Mouse (Mus musculus) ES-Bruce4 (cell line): ENCODE data around the gene Rln3. TPM values are rescaled to one million over a fixed set of nuclear protein-coding genes. Genes with fewer than 3 reads are reported as not detected.

ENCODE experiments used
- H3K27ac ChIP-seq: 2 replicates; pipeline ENCODE4 v1.5.1; 2012; ENCODE audit warnings: low read length, inconsistent platforms; ENCODE audit not compliant: insufficient read depth
- H3K27me3 ChIP-seq: 2 replicates; pipeline ENCODE4 v1.6.1; 2012; ENCODE audit warnings: mild to moderate bottlenecking, low read length, inconsistent platforms; ENCODE audit not compliant: control insufficient read depth, poor library complexity, insufficient read depth, severe bottlenecking
- H3K36me3 ChIP-seq: 2 replicates; pipeline ENCODE4 v1.6.1; 2012; ENCODE audit warnings: inconsistent platforms, mild to moderate bottlenecking, low read length, moderate library complexity; ENCODE audit not compliant: control insufficient read depth, poor library complexity, insufficient read depth, severe bottlenecking
- H3K4me1 ChIP-seq: one replicate; pipeline ENCODE4 v1.8.1; 2011; ENCODE audit warnings: low read length; ENCODE audit not compliant: control insufficient read depth, insufficient read depth
- H3K4me3 ChIP-seq: 2 replicates; pipeline ENCODE4 v1.5.1; 2011; ENCODE audit warnings: low read depth, mild to moderate bottlenecking, low read length
- H3K9ac ChIP-seq: 2 replicates; pipeline ENCODE4 v1.6.1; 2012; ENCODE audit warnings: low read depth, mild to moderate bottlenecking, inconsistent platforms; ENCODE audit not compliant: poor library complexity, severe bottlenecking
- H3K9me3 ChIP-seq: replicated peaks from 2 replicates; pipeline ENCODE4 v1.6.1; 2012; ENCODE audit warnings: mild to moderate bottlenecking, low read length, inconsistent platforms; ENCODE audit not compliant: control insufficient read depth, poor library complexity, insufficient read depth, severe bottlenecking
- CTCF ChIP-seq: IDR thresholded peaks from one replicate; pipeline ENCODE4 v1.8.1; 2011; ENCODE audit warnings: low read depth, low read length
- EP300 ChIP-seq: IDR thresholded peaks from 2 replicates; pipeline ENCODE4 v1.6.1; 2011; ENCODE audit warnings: low read depth, low read length; ENCODE audit not compliant: insufficient read depth
- POLR2A ChIP-seq: IDR thresholded peaks from one replicate; pipeline ENCODE4 v1.8.1; 2011; ENCODE audit warnings: low read length; ENCODE audit not compliant: insufficient read depth
- polyA plus RNA-seq: library from polyadenylated mRNA; stranded (reverse); fragments of >200 nt; gene quantifications from 2 replicates; pipeline ENCODE4 v1.2.4, GENCODE M21; 2011; ENCODE audit warnings: low read depth; ENCODE audit not compliant: missing spikeins, insufficient read depth, insufficient read length

Gene Rln3
- polyA plus RNA-seq, 1 experiment: 1.9 TPM

GRCm38 (mm10) chr8:84023631-84024030 is 21.2 kb downstream of the Rln3 start:
- peak overlapping the region; percentile 55 for H3K27ac ChIP-seq
- TF ChIP-seq EP300: no peak
- TF ChIP-seq POLR2A: no peak
- no peak for TF ChIP-seq CTCF
- peaks cover 9% of the 10 kb centered on the region for H3K36me3 ChIP-seq
- H3K27me3 ChIP-seq: no peaks in the 10 kb centered on the region
- H3K9ac ChIP-seq: no peak overlapping the region
- peaks cover 15% of the 10 kb centered on the region for H3K4me1 ChIP-seq
- H3K4me3 ChIP-seq: no peak overlapping the region
- no peaks in the 10 kb centered on the region; the same call in 1 of the 2 replicates for H3K9me3 ChIP-seq

GRCm38 (mm10) chr8:84023085-84023484 is 21.7 kb downstream of the Rln3 start:
- Histone ChIP-seq H3K36me3 (peaks cover 4% of the 10 kb centered on the region), H3K4me1 (peaks cover 15% of the 10 kb centered on the region), H3K27me3 (no peaks in the 10 kb centered on the region), H3K9me3 (no peaks in the 10 kb centered on the region), H3K9ac (no peak overlapping the region), H3K27ac (peak overlapping the region; percentile 55), H3K4me3 (no peak overlapping the region)
- TF ChIP-seq EP300 (peak; percentile 72; the same call in 1 of the 2 replicates), POLR2A (no peak)

GRCm38 (mm10) chr8:84021569-84021968 is 23.2 kb downstream of the Rln3 start:
- Histone ChIP-seq H3K9ac (peak overlapping the region; percentile 58), H3K9me3 (no peaks in the 10 kb centered on the region), H3K36me3 (no peaks in the 10 kb centered on the region), H3K4me3 (peak overlapping the region; percentile 38), H3K4me1 (peaks cover 15% of the 10 kb centered on the region), H3K27ac (peak overlapping the region; percentile 55), H3K27me3 (no peaks in the 10 kb centered on the region)
- TF ChIP-seq CTCF (no peak), EP300 (peak; percentile 65; the same call in 1 of the 2 replicates)

GRCm38 (mm10) chr8:84021096-84021495 is 23.7 kb downstream of the Rln3 start, which contains the start of gene Palm3:
TSS of gene Palm3 (plus strand) at chr8:84021471.
- H3K27me3 ChIP-seq: no peaks in the 10 kb centered on the region
- no peak for TF ChIP-seq EP300
- no peak for TF ChIP-seq CTCF
- no peak for TF ChIP-seq POLR2A
- peak within 1 kb of the TSS; percentile 58 for H3K9ac ChIP-seq
- no peaks in the 10 kb centered on the region for H3K9me3 ChIP-seq
- peaks cover 15% of the 10 kb centered on the region for H3K4me1 ChIP-seq
- peak within 1 kb of the TSS; percentile 55 for H3K27ac ChIP-seq
- peak within 1 kb of the TSS; percentile 38 for H3K4me3 ChIP-seq
- no peaks in the 10 kb centered on the region for H3K36me3 ChIP-seq

- Histone ChIP-seq H3K9me3 (no peaks in the 10 kb centered on the region; the same call in 1 of the 2 replicates), H3K27ac (no peak overlapping the region), H3K4me1 (peaks cover 13% of the 10 kb centered on the region), H3K27me3 (no peaks in the 10 kb centered on the region), H3K9ac (no peak overlapping the region), H3K4me3 (no peak overlapping the region), H3K36me3 (no peaks in the 10 kb centered on the region)
- no peak for TF ChIP-seq POLR2A
- no peak for TF ChIP-seq EP300
- TF ChIP-seq CTCF: no peak
Measured at GRCm38 (mm10) chr8:84019738-84020137, 25.1 kb downstream of the Rln3 start.

- no peak overlapping the region for H3K4me3 ChIP-seq
- peaks cover 3% of the 10 kb centered on the region for H3K4me1 ChIP-seq
- TF ChIP-seq CTCF: peak; percentile 51
- TF ChIP-seq POLR2A: no peak
- TF ChIP-seq EP300: no peak
- H3K9me3 ChIP-seq: no peaks in the 10 kb centered on the region; the same call in 1 of the 2 replicates
- no peak overlapping the region for H3K9ac ChIP-seq
- no peak overlapping the region for H3K27ac ChIP-seq
- H3K36me3 ChIP-seq: no peaks in the 10 kb centered on the region
- 0 out of 2 replicates have a peak, but pooled peaks cover 1% of the 10 kb centered on the region for H3K27me3 ChIP-seq
Measured at GRCm38 (mm10) chr8:84015833-84016232, 29.0 kb downstream of the Rln3 start.
